Mouse (Mus musculus) stomach, postnatal 0 days (tissue): ENCODE measurements at regions not wholly inside any gene's neighbourhood (a gene's known extent, or its start where the extent isn't known, plus 50 kb on each side); places are given as distances from the start of the nearest gene placed in this dataset.

ENCODE experiments used
- ATAC-seq: fragments of 200-750 bp; cut with Nextera tagmentation; 2 replicates; pipeline ENCODE4 v1.8.0; 2017; ENCODE audit not compliant: low FRiP score, low TSS enrichment
- DNase-seq: peaks from one replicate; pipeline ENCODE4 v3.0.0-alpha.2; 2016; ENCODE audit warnings: low spot score
- H3K27ac ChIP-seq: fragments of 300-500 bp; sonication (generic); replicated peaks from 2 replicates; pipeline ENCODE4 v1.5.1; 2014; ENCODE audit warnings: mild to moderate bottlenecking, control low read depth
- H3K27me3 ChIP-seq: fragments of 300-500 bp; sonication (generic); 2 replicates; pipeline ENCODE4 v1.6.1; 2014; ENCODE audit warnings: low read length; ENCODE audit not compliant: control insufficient read depth, insufficient read depth
- H3K36me3 ChIP-seq: fragments of 300-500 bp; sonication (generic); 2 replicates; pipeline ENCODE4 v1.6.1; 2014; ENCODE audit warnings: low read length, mixed read lengths; ENCODE audit not compliant: control insufficient read depth, insufficient read depth
- H3K4me1 ChIP-seq: fragments of 300-500 bp; sonication (generic); replicated peaks from 2 replicates; pipeline ENCODE4 v1.6.1; 2014; ENCODE audit warnings: antibody characterized with exemption; ENCODE audit not compliant: control insufficient read depth, insufficient read depth
- H3K4me2 ChIP-seq: fragments of 300-500 bp; sonication (generic); replicated peaks from 2 replicates; pipeline ENCODE4 v1.6.1; 2014; ENCODE audit warnings: low read depth, mild to moderate bottlenecking, control low read depth, moderate library complexity
- H3K4me3 ChIP-seq: fragments of 300-500 bp; sonication (generic); 2 replicates; pipeline ENCODE4 v1.5.1; 2014; ENCODE audit warnings: low read depth, low read length, control low read depth
- H3K9ac ChIP-seq: fragments of 300-500 bp; sonication (generic); 2 replicates; pipeline ENCODE4 v1.6.1; 2014; ENCODE audit warnings: mild to moderate bottlenecking, low read length, control low read depth, mixed read lengths
- H3K9me3 ChIP-seq: fragments of 300-500 bp; sonication (generic); 2 replicates; pipeline ENCODE4 v1.6.1; 2016; ENCODE audit warnings: low read length; ENCODE audit not compliant: control insufficient read depth
- CTCF ChIP-seq: IDR thresholded peaks from 2 replicates; pipeline ENCODE4 v1.5.1; 2016; ENCODE audit warnings: antibody characterized with exemption, low read depth, mild to moderate bottlenecking, moderate library complexity
- EP300 ChIP-seq: optimal IDR thresholded peaks from 2 replicates; pipeline ENCODE3; 2016; ENCODE audit warnings: antibody characterized with exemption
- WGBS: fragments of 180-500 bp; shearing (Covaris S2); extraction: QIAGEN DNeasy Blood & Tissue Kit; methylation state at CpG from one replicate; pipeline ENCODE4 v1.1.7; 2014; 5-methylcytosine and 5-hydroxymethylcytosine counted together

- H3K4me1 ChIP-seq, result no peaks in the 10 kb centered on the region
- H3K36me3 ChIP-seq, result no peaks in the 10 kb centered on the region
- TF ChIP-seq EP300 (no peak), CTCF (no peak)
- no peaks in the 10 kb centered on the region for H3K9me3 ChIP-seq
- ATAC-seq (no peak), DNase-seq (no peak)
- H3K27me3 ChIP-seq, result no peaks in the 10 kb centered on the region
- H3K9ac ChIP-seq, result no peak overlapping the region
- no peak overlapping the region for H3K4me2 ChIP-seq
- no peak overlapping the region for H3K27ac ChIP-seq
- WGBS, result 43% methylated on average over 1 of the region's 1 CpGs
- H3K4me3 ChIP-seq, result no peak overlapping the region
Measured at GRCm38 (mm10) chrX:164745552-164746217, 234.5 kb downstream of the Mospd2 start.
